Mouse (Mus musculus) natural killer cell, adult 2 months (primary cell): ENCODE measurements around the gene Tbce.
"Not testable (repeated sequence)": the region's sequence is repeated elsewhere in the genome, so short reads cannot be mapped to it uniquely, and the experiment has no call there.

ENCODE experiments used
- DNase-seq, 2 experiments: peaks; one replicate each; pipeline ENCODE4 v3.0.0; 2022; ENCODE audit warnings: low spot score in 2 of 2

Tbce gene

DNA sequence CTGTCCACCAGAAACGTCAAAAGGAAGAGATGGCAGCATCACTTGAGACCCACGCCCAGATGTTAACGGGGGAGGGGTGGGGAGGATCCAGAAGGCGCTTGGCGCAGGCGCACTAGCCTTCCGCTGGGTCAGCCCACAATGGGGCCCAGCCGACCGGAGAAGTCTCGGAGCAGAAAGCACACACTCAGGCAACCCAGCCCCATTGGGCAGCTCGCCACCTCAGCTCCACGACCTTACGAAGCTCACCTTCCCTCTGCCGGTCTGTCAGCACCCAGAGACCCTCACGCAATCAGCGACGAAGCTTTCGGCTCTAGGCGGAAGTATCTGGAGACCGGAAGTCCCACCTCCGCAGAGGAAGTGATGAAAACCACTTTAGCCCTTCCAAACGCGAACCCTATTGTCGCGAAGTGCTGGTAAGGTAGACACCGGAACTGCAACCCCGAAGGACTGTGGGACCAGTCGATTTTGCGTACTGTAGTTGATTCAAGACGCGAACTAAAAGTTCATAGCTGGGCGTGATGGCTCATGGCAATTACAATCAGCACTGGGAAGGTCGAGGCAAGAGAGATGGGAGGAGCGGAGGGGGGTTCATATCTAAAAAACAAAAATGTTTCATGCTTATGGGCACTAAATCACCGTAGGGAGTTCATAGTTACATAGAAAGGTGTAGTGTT, at the start of gene Tbce:
Gene Tbce, minus strand, starts transcription at position 347 of the 674 bp plus-strand sequence.
- peak; percentile 91 for DNase-seq

DNA sequence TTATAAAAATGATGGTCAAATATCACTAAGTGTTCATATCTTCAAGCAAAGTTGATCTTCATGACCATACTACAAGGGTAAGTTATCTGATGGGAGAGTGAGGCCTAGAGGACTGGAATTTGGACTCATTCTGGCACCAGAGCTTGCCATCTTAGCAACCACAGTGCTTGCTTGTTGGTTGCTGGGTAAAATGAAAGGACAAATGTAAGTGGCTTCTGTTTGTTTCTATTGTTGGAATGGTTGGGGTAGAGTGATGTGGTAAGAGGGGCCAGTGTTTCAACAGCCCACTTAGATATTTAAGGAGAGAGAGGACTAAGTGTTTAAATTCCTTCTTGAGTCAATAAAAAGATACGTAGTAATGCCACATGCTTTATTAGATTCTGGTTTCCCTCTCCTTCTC, 49.2 kb upstream of the Tbce start:
- no peak for DNase-seq

DNA sequence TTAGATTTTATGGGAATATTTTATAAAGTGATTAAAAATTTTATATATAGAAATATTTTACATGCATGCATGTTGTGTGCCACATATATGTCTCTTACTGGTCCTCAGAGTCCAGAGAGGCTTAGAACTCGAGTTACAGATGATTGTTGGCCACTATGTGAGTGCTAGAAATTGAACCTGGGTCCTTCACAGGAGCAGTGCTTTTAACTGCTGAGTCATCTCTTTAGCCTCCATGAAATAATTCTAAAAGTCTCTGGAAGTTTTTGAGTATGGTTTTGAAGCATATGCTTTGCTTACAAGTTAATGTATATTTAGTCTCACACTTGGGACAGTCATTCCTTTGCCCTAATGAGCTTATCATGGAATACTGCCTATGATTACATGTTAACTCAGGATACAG, 35.9 kb upstream of the Tbce start:
- no peak for DNase-seq

DNA sequence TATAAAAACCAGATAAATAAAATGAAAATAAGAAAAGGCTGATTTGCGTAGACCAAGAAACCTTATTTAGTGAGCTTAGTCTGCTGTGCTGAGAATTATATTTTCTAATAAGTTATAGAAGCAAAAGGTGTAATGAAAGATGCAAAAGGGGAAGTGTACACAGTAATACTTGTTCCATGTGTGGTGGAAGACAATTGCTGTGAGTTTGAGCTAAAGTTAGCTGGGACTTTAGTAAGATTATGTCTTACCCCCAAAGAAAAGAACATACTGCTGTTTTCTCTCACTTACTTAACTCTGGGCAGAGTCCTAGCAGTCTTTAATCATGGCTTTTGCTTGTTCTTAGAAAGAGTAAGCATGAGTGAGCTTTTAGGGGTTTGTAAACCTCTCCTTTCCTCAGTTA, 34.9 kb upstream of the Tbce start:
- DNase-seq = no peak

DNA sequence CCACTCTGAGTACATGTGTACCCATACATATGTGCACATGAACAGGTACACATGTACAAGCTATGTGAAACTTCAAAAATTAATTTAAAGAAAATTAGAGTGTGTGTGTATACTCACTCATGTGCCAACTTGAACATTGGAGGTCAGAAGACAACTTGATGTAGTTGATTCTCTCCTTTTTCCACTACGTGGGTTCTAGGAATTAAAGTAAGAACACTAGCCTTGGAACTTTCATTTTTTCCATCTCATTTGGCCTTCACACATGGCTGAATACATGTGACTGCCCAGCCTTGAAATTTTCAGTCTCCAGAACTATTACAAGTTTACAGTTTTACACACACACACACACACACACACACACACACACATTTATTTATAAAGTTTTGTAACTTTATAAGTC, 29.9 kb upstream of the Tbce start:
- no peak for DNase-seq

GRCm38 (mm10) chr13:14068035-14068434, 28.6 kb upstream of the Tbce start:
- no peak for DNase-seq

DNA sequence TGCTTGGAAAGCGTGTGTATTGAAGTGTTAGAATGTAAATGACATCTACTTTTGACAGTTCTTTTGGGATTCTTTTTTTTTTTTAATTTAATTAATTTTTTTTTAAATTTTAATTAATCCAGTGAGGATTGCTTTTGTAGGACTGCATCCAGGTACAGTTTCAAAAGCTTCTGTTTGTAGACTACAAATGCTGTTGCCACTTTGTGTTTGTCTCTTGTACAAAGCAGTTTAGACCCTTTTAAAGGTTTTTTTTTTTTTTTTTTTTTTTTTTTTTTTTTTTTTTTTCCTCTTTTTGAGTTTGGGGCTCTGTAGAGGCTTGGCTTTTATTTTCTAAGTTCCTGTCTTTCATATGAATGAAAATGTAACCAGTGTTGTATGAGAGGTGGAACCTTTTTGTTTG, 26.3 kb upstream of the Tbce start:
- no peak for DNase-seq

GRCm38 (mm10) chr13:14065028-14065380, 25.6 kb upstream of the Tbce start:
- no peak for DNase-seq

DNA sequence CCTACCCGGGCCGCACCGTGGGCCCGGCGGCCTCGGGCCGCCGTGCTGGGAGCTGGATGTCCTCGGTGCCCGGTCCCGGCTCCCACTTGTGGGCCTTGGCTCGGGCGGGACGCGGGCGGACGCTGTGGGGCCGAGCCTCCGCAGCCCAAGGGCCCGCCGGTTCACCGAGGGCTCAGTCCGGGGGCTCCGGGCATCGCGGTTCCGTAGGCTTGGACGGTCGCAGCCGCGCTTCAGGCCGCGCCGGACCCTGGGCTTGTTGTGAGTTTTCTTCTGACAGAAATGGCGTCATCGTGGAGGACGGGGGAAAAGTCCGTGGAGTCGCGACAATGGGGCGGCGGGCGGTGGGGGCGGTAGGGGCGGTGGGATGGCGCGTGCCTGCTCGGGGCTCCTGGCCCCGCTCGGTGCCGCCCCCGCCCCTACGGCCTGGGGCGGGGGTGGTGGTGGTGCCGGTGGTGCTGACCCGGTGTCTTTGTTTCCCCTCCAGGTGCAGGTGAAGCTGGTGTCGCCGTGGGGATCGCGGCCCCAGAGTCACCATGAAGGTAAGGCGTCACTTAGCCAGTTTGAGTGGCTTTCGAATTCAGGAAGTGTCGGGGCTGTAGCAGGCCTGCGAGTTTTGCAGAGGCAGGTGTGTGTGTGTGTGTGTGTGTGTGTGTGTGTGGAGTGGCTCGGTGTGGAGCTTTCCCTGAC, 25.0 kb upstream of the Tbce start:
- DNase-seq = peak; percentile 55 to 61

- no peak for DNase-seq
These were observed 24.5 kb upstream of the Tbce start for GRCm38 (mm10) chr13:14063942-14064271.

DNA sequence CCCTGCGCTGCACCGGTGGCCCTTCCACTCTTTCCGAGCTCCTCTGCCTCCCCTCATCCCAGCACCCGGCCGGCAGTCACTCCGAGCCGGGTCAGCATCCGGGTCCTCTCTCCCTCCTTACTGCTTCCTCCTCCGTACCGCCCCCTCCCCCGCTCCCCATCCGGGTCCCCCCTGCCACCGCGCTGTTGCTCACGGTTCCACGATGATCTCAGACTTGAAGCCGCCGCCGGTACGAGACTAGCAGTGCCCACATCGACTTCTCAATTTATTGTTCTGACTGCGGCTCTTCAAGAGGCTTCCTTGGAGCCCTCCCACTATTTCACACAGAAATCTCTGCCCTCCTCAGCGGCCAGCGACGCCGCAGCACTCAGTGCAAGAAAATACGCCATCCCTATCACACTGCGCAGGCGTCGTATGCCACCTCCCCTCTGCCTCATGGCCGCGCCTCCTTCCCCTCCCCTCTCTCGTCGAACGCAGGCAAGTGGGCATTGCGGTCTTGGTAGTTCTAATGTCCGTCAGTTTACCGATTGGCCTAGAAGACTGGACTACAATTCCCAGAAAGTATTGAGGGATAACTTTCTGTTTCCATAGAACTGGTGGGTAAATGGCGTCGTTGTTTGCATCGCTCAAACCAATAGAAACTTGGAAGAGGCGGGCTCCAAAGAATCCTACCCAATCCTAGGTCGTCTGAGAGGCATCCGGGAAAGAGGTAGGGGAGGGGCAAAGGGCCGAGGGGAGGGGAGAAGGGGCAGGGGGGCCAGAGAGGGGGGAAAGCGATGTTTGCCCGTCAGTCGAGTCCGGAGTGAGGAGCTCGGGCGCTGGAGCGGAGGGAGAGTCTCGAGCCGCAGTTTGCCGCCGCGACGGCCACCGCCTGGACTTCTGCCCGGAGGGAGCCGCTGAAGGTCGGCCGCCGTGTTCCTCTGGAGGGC, 23.8 kb upstream of the Tbce start, which contains the start of the genes Arid4b and Ggps1:
Gene Arid4b, plus strand, starts transcription at position 220 of the 929 bp plus-strand sequence.
Gene Ggps1, minus strand, starts transcription at position 476 of the 929 bp plus-strand sequence.
- DNase-seq = peak; percentile 98

DNA sequence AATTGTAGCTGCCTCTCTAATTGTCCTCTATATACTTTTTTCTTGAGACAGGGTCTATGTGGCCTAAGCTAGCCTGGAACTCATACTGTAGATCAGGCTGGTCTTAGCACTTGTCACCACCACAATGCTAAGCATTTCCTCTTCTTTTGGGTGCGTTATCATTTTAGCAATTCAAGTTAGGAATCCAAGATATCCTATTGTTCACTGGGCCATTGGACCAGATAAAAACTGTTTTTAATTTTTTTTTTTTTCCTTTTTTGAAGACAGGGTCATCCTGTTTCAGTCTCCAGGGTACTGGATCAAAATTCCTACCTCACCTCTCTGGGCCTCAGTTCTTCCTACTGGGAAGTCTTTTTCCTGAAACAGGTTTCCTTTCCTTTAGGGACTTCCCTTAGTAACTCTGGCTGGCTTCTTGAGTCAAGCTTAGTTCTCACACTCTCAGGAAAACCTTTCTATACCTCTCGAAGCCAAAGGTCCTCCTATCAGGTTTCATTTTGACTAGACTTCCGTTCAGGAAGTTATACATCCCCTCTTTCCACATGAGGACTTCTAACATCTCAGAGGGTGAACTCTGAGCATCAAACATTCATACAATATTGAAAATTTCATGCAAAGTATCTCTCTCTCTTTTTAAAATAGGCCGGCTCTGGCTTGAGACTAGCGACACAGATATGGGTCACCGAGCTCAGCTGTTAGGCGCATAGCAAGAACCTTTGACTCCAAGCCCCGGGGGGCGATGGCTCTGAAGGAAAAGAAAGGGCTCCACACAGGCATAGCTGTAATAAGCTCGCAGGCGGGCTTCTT, 23.0 kb upstream of the Tbce start:
- DNase-seq = no peak

- no peak for DNase-seq
These were observed 20.1 kb upstream of the Tbce start for GRCm38 (mm10) chr13:14059582-14059981.

GRCm38 (mm10) chr13:14056801-14057200, 17.4 kb upstream of the Tbce start:
- no peak for DNase-seq

GRCm38 (mm10) chr13:14049878-14050277, 10.4 kb upstream of the Tbce start:
- no peak for DNase-seq

DNA sequence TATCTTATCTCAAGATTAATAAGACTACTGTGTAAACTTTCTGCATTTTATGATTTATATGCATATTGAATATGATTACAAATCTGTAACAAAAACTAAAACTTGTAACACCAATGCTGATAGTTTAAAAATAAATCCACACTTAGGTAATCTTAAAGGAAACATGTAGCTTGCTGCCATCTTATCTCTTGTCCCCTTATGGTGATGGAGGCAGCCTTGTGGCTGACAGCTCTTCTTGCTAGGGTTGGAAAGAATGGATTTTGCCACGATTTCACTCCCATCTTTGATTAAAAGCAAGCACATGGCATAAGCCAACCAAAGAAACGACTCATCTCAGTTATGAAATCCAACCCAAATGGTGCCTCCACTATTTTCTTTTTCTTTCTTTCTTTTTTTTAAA, 5.1 kb upstream of the Tbce start:
- no peak for DNase-seq

- DNase-seq = no peak
These were observed 4.4 kb upstream of the Tbce start for GRCm38 (mm10) chr13:14043851-14044250.

DNA sequence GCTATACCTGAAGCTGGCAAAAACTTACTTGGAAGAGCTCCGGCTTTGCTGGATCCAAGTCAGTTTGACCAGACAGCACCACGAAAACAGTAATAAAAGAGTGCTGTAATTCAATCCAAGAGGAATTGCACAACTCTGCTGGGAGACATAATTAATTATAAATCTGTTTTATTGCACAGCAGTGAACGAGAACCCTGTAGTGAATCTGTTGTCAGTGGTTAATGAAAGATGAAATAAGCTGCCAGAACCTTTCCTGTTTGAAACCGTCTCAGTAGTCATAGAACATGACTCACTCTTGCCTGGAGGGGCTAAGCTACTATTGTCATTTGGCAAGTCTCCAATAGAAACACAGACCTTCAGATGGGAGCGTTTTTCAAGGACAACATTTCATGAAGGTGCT, 748 bp upstream of the Tbce start:
- no peak for DNase-seq

- no peak for DNase-seq
These were observed 537 bp downstream of the Tbce start for GRCm38 (mm10) chr13:14038911-14039291.

GRCm38 (mm10) chr13:14035875-14036630, 3.4 kb downstream of the Tbce start:
- DNase-seq = no peak

- not testable (repeated sequence) for DNase-seq
These were observed 4.1 kb downstream of the Tbce start for GRCm38 (mm10) chr13:14035352-14035751.
